Mouse (Mus musculus) megakaryocyte progenitor cell, adult 5-6 weeks (primary cell): ENCODE results near the gene Akna. TPM values are rescaled to one million over a fixed set of nuclear protein-coding genes. Genes with fewer than 3 reads are reported as not detected.
A peak's percentile ranks its signal among the peaks of the same experiment; 100 is the strongest.

ENCODE experiments used
- ATAC-seq: replicated peaks from 2 replicates; pipeline ENCODE4 v1.8.0; 2016; ENCODE audit warnings: mild to moderate bottlenecking, moderate TSS enrichment, inconsistent platforms; ENCODE audit not compliant: poor library complexity
- total RNA-seq, 2 experiments: library from RNA; stranded (forward) in 1 of 2; stranded (reverse) in 1 of 2; fragments of 157-497, 149-512 nt in 1 of 2; fragments of 200-1000 nt in 1 of 2; gene quantifications; 2 replicates each; pipeline versions ENCODE4 v1.2.3 to v1.2.4; 2015 to 2017

Akna gene
- total RNA-seq, 2 experiments from 2014 or later: 13.7 to 20.9 TPM

DNA sequence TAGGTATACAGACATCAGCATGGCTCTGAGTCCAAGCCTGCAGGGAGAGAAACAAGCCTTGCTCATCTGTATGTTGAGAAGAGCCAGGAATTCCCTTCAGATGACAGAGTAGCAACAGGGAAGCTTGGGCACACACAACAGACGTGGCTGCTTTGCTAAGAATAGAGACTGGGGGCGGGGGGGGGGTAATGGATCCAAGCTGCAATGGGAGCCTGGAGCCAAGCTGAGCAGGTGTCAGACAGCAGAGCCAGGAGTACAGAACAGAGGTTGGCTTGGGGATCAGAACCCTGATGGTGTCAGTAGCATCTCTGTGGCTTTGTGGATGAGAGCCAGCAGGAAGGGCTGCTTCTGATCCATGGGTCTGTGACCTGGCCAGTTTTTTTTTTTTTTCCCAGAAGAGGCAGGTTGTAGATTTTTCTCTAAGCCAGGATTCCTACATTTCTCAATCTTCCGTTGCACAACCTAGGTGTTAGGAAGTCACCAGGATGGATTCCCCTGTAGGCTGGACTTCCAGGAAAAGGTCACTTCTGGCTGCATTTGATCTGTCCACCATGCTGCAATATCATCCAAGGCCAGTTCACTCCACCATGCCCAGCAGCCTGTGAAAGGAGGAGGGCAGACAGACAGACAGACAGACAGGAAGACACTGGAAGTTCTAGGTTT, 64.6 kb downstream of the Akna start:
- ATAC-seq: no peak

- ATAC-seq: no peak
Measured at GRCm38 (mm10) chr4:63333403-63333802, 69.8 kb downstream of the Akna start.

- no peak for ATAC-seq
Measured at GRCm38 (mm10) chr4:63323275-63323815, 79.8 kb downstream of the Akna start.

- ATAC-seq: peak; percentile 81
Measured at GRCm38 (mm10) chr4:63319566-63319965, 83.6 kb downstream of the Akna start.

Other genes starting within 250 kb of the Akna start
- not detected in 2 replicates for gene Ambp, start 248.6 kb downstream of the Akna start, total RNA-seq (2015)
- gene Ambp, start 248.6 kb downstream of the Akna start, total RNA-seq (2017): 0.33 TPM in 1 of 2 replicates, not detected in the other
- not detected in 2 replicates for gene Kif12, start 231.2 kb downstream of the Akna start, total RNA-seq (2015)
- not detected in 2 replicates for gene Kif12, start 231.2 kb downstream of the Akna start, total RNA-seq (2017)
- 0.07 and 0.15 TPM in 2 replicates for gene Col27a1, start 189.3 kb downstream of the Akna start, total RNA-seq (2015)
- gene Col27a1, start 189.3 kb downstream of the Akna start, total RNA-seq (2017): 0.10 and 0.29 TPM in 2 replicates
- gene Orm1, start 58.8 kb downstream of the Akna start, total RNA-seq (2015): 1.5 and 4.2 TPM in 2 replicates
- gene Orm1, start 58.8 kb downstream of the Akna start, total RNA-seq (2017): 4.7 and 6.6 TPM in 2 replicates
- gene Orm3, start 47.2 kb downstream of the Akna start, total RNA-seq (2015): not detected in 2 replicates
- not detected in 2 replicates for gene Orm3, start 47.2 kb downstream of the Akna start, total RNA-seq (2017)
- not detected in 2 replicates for gene Orm2, start 40.9 kb downstream of the Akna start, total RNA-seq (2015)
- gene Orm2, start 40.9 kb downstream of the Akna start, total RNA-seq (2017): not detected in 2 replicates
- gene Whrn, start 92.6 kb upstream of the Akna start, total RNA-seq (2015): 1.7 and 3.6 TPM in 2 replicates
- gene Whrn, start 92.6 kb upstream of the Akna start, total RNA-seq (2017): 0.37 and 0.41 TPM in 2 replicates
- gene Atp6v1g1, start 141.4 kb upstream of the Akna start, total RNA-seq (2015): 102 and 121 TPM in 2 replicates
- gene Atp6v1g1, start 141.4 kb upstream of the Akna start, total RNA-seq (2017): 80.3 and 82.4 TPM in 2 replicates
- 4.7 and 4.8 TPM in 2 replicates for gene Tmem268, start 155.4 kb upstream of the Akna start, total RNA-seq (2015)
- 10.8 and 23.7 TPM in 2 replicates for gene Tmem268, start 155.4 kb upstream of the Akna start, total RNA-seq (2017)
- gene Gm11213, start 201.9 kb upstream of the Akna start, total RNA-seq (2015): not detected in 2 replicates
- gene Gm11213, start 201.9 kb upstream of the Akna start, total RNA-seq (2017): not detected in 2 replicates
- gene Tex48, start 219.1 kb upstream of the Akna start, total RNA-seq (2015): not detected in 2 replicates
- gene Tex48, start 219.1 kb upstream of the Akna start, total RNA-seq (2017): not detected in 2 replicates